Mouse (Mus musculus) kidney, postnatal 25 days (tissue): Measurements from ENCODE around the gene Olfr805.

ENCODE experiments used
- DNase-seq, 2 experiments: peaks; one replicate each; pipeline ENCODE4 v3.0.0; 2021; ENCODE audit warnings: mixed read lengths in 2 of 2

The Olfr805 gene

GRCm38 (mm10) chr10:129729275-129729674 lies at the start of gene Olfr805:
Gene Olfr805, minus strand, starts transcription at chr10:129729375.
- no peak for DNase-seq

- no peak for DNase-seq
These were observed 48.9 kb upstream of the Olfr805 start for GRCm38 (mm10) chr10:129778123-129778522.

GRCm38 (mm10) chr10:129774338-129774737 lies 45.2 kb upstream of the Olfr805 start, which contains the start of gene Olfr809:
Gene Olfr809, plus strand, starts transcription at chr10:129774638.
- no peak for DNase-seq

- DNase-seq: no peak
These were observed 36.0 kb upstream of the Olfr805 start, which contains the start of gene Olfr808 for GRCm38 (mm10) chr10:129765182-129765581. Gene Olfr808, plus strand, starts transcription at chr10:129765482.

GRCm38 (mm10) chr10:129757693-129758092 lies 28.5 kb upstream of the Olfr805 start, which contains the start of gene Olfr807:
Gene Olfr807, minus strand, starts transcription at chr10:129757793.
- no peak for DNase-seq

GRCm38 (mm10) chr10:129741821-129742220 lies 12.6 kb upstream of the Olfr805 start, which contains the start of gene Olfr806:
Gene Olfr806, minus strand, starts transcription at chr10:129741921.
- DNase-seq: no peak

GRCm38 (mm10) chr10:129702910-129703309 lies 26.3 kb downstream of the Olfr805 start, which contains the start of gene Olfr804:
Gene Olfr804, plus strand, starts transcription at chr10:129703210.
- no peak for DNase-seq

- no peak for DNase-seq
These were observed 35.0 kb downstream of the Olfr805 start, which contains the start of gene Olfr803 for GRCm38 (mm10) chr10:129694186-129694585. Gene Olfr803, minus strand, starts transcription at chr10:129694286.

GRCm38 (mm10) chr10:129688069-129688468 lies 41.1 kb downstream of the Olfr805 start, which contains the start of gene Olfr802:
Gene Olfr802, minus strand, starts transcription at chr10:129688169.
- DNase-seq: no peak

GRCm38 (mm10) chr10:129673765-129674164 lies 55.4 kb downstream of the Olfr805 start, which contains the start of gene Olfr801:
Gene Olfr801, minus strand, starts transcription at chr10:129673865.
- DNase-seq: no peak
